Mouse (Mus musculus) ES-CJ7 (cell line): ENCODE results near the gene Slc20a1.

Experiments used
- DNase-seq: peaks from one replicate; pipeline ENCODE4 v3.0.0; 2011; ENCODE audit warnings: low read depth, low spot score

Gene Slc20a1

GRCm38 (mm10) chr2:129186291-129186919 is 12.2 kb upstream of the Slc20a1 start:
- no peak for DNase-seq

- DNase-seq, result no peak
Measured at GRCm38 (mm10) chr2:129192392-129193150, 6.0 kb upstream of the Slc20a1 start.

GRCm38 (mm10) chr2:129196317-129196716 is 2.2 kb upstream of the Slc20a1 start:
- DNase-seq, result no peak

GRCm38 (mm10) chr2:129197197-129197596 is 1.4 kb upstream of the Slc20a1 start:
- DNase-seq, result no peak

- peak; percentile 73 for DNase-seq
Measured at GRCm38 (mm10) chr2:129197843-129198435, 625 bp upstream of the Slc20a1 start.

- no peak for DNase-seq
Measured at GRCm38 (mm10) chr2:129199328-129200085, 943 bp downstream of the Slc20a1 start.

- DNase-seq, result no peak
Measured at GRCm38 (mm10) chr2:129205000-129205399, 6.4 kb downstream of the Slc20a1 start.

- DNase-seq, result no peak
Measured at GRCm38 (mm10) chr2:129206824-129207223, 8.3 kb downstream of the Slc20a1 start.

- DNase-seq, result no peak
Measured at GRCm38 (mm10) chr2:129208181-129208746, 9.7 kb downstream of the Slc20a1 start.

GRCm38 (mm10) chr2:129210089-129210749 is 11.7 kb downstream of the Slc20a1 start:
- no peak for DNase-seq

- DNase-seq, result no peak
Measured at GRCm38 (mm10) chr2:129211255-129211654, 12.7 kb downstream of the Slc20a1 start.

- DNase-seq, result no peak
Measured at GRCm38 (mm10) chr2:129211957-129212356, 13.4 kb downstream of the Slc20a1 start.

- no peak for DNase-seq
Measured at GRCm38 (mm10) chr2:129212566-129212965, 14.0 kb downstream of the Slc20a1 start.

- DNase-seq, result no peak
Measured at GRCm38 (mm10) chr2:129214774-129215173, 16.2 kb downstream of the Slc20a1 start.

GRCm38 (mm10) chr2:129217612-129218185 is 19.1 kb downstream of the Slc20a1 start:
- peak; percentile 55 for DNase-seq

GRCm38 (mm10) chr2:129218537-129219105 is 20.1 kb downstream of the Slc20a1 start:
- DNase-seq, result no peak

- no peak for DNase-seq
Measured at GRCm38 (mm10) chr2:129221097-129221632, 22.6 kb downstream of the Slc20a1 start.

- no peak for DNase-seq
Measured at GRCm38 (mm10) chr2:129224178-129224577, 25.6 kb downstream of the Slc20a1 start.

- DNase-seq, result no peak
Measured at GRCm38 (mm10) chr2:129225251-129225819, 26.8 kb downstream of the Slc20a1 start.
